Mouse (Mus musculus): ENCODE measurements at regions not wholly inside any gene's neighbourhood (a gene's known extent, or its start where the extent isn't known, plus 50 kb on each side); places are given as distances from the start of the nearest gene placed in this dataset.

- TF ChIP-seq CTCF (IDR thresholded peaks at IDR 0.05; ENCODE audit: control insufficient read depth, insufficient read depth, low read length): no peak
- no peak for TF ChIP-seq POLR2A (IDR thresholded peaks at IDR 0.05; ENCODE audit: borderline replicate concordance, control insufficient read depth, low read depth, low read length)
- Histone ChIP-seq H3K27ac (ENCODE audit: control insufficient read depth, insufficient read depth, low read depth, low read length, poor library complexity) (no peak overlapping the region), H3K4me3 (replicated peaks; ENCODE audit: control insufficient read depth, low read depth, low read length) (no peak overlapping the region), H3K4me1 (ENCODE audit: control insufficient read depth, insufficient read depth, low read length) (no peaks in the 10 kb centered on the region)
These were observed 53.1 kb upstream of the Ankrd50 start for GRCm38 (mm10) chr3:38537770-38538169.
